Mouse (Mus musculus): ENCODE data around the gene Sik1.

GRCm38 (mm10) chr17:31898941-31899340, 43.3 kb upstream of the Sik1 start:
- TF ChIP-seq CTCF (IDR thresholded peaks at IDR 0.05; ENCODE audit: borderline replicate concordance, insufficient read depth, low read length) (no peak), POLR2A (IDR thresholded peaks at IDR 0.05; ENCODE audit: low read depth, low read length) (no peak)

All from embryonic fibroblast, embryonic 13.5 days (primary cell).